Mouse (Mus musculus): ENCODE data around the gene Fbxl13.

DNA sequence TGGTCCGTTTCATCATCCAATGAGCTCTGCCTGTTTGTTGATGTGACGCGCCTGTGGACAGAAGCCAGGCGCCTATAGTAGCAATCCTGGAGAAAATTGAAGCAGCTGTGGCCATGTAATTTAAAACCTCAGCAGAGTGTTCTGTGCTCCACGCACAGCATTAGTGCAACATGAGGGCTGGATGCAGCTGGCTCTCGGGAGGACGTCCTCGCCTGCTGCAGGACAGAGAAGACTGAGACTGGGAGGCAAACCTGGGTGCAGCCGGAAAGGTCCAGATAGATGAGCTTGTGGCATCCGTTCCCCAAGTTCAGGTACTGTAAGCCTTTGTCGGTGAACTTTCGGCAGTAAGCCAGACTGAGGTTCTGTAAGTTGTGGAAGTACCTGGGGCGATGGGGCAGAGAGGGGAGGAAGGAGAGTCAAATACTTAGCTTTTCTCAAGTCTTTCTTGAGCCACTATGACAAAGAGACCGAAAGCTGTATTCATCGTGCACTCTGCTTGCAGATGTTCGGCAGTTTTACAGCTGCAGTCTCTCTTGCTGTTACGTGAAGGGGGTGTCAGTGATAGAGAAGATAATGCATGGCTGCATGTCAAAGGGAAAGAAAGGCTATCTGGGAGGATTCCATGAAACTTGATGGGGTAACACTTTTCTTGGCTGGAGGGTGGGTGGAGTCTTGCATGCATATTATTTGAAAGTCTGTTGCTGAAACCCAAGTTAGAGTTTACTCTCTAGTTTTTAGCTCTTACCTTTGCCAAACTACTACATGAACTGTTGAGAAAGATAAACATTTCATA lies 101.8 kb downstream of the Fbxl13 start, which contains the start of gene Lrrc17:
- TF ChIP-seq CTCF (IDR thresholded peaks at IDR 0.05; ENCODE audit: low read depth): no peak
- TF ChIP-seq EP300 (IDR thresholded peaks at IDR 0.05; ENCODE audit: low read depth): no peak

All from liver, embryonic 14.5 days (tissue).